Mouse (Mus musculus): ENCODE measurements around the gene Cdca3.
"Not testable (repeated sequence)": the region's sequence is repeated elsewhere in the genome, so short reads cannot be mapped to it uniquely, and the experiment has no call there.

The Cdca3 gene

GRCm38 (mm10) chr6:124809775-124810538 is 19.4 kb upstream of the Cdca3 start:
- no peak for DNase-seq

- DNase-seq, result not testable (repeated sequence)
These were observed 18.6 kb upstream of the Cdca3 start for GRCm38 (mm10) chr6:124810566-124811402.

- DNase-seq, result no peak
These were observed 18.0 kb upstream of the Cdca3 start for GRCm38 (mm10) chr6:124811403-124811665.

GRCm38 (mm10) chr6:124811701-124812560 is 17.4 kb upstream of the Cdca3 start:
- no peak for DNase-seq

GRCm38 (mm10) chr6:124812848-124813247 is 16.5 kb upstream of the Cdca3 start:
- no peak for DNase-seq

- DNase-seq, result peak; percentile 69
These were observed 15.9 kb upstream of the Cdca3 start for GRCm38 (mm10) chr6:124813496-124813895.

GRCm38 (mm10) chr6:124813933-124814332 is 15.4 kb upstream of the Cdca3 start, which contains the start of gene Tpi1:
Gene Tpi1 (minus strand): TSS chr6:124814296.
- peak; percentile 95 for DNase-seq

GRCm38 (mm10) chr6:124814448-124814847 is 14.9 kb upstream of the Cdca3 start:
- DNase-seq, result no peak

GRCm38 (mm10) chr6:124814858-124815774 is 14.2 kb upstream of the Cdca3 start:
- no peak for DNase-seq

- no peak for DNase-seq
These were observed 12.7 kb upstream of the Cdca3 start for GRCm38 (mm10) chr6:124816611-124817010.

GRCm38 (mm10) chr6:124817125-124817524 is 12.2 kb upstream of the Cdca3 start:
- no peak for DNase-seq

GRCm38 (mm10) chr6:124817563-124817962 is 11.8 kb upstream of the Cdca3 start:
- no peak for DNase-seq

- no peak for DNase-seq
These were observed 11.4 kb upstream of the Cdca3 start for GRCm38 (mm10) chr6:124817971-124818370.

GRCm38 (mm10) chr6:124820891-124821290 is 8.5 kb upstream of the Cdca3 start:
- no peak for DNase-seq

GRCm38 (mm10) chr6:124822049-124822448 is 7.3 kb upstream of the Cdca3 start:
- DNase-seq, result no peak

- DNase-seq, result peak; percentile 41
These were observed 1.2 kb upstream of the Cdca3 start for GRCm38 (mm10) chr6:124828101-124828592.

GRCm38 (mm10) chr6:124829799-124830700 is 703 bp downstream of the Cdca3 start:
- peak; percentile 99 for DNase-seq

GRCm38 (mm10) chr6:124831199-124831598 is 1.9 kb downstream of the Cdca3 start:
- not testable (repeated sequence) for DNase-seq

GRCm38 (mm10) chr6:124831649-124832048 is 2.3 kb downstream of the Cdca3 start:
- no peak for DNase-seq

GRCm38 (mm10) chr6:124834512-124835081 is 5.2 kb downstream of the Cdca3 start:
- DNase-seq, result no peak

All from retina, postnatal 1 day (tissue).